Mouse (Mus musculus) embryonic facial prominence, embryonic 15.5 days (tissue): ENCODE data around the gene Sucnr1. TPM values are rescaled to one million over a fixed set of nuclear protein-coding genes. Genes with fewer than 3 reads are reported as not detected.

ENCODE experiments used
- ATAC-seq: fragments of 200-750 bp; cut with Nextera tagmentation; 2 replicates; pipeline ENCODE4 v1.8.0; 2017; ENCODE audit warnings: low read depth, moderate TSS enrichment; ENCODE audit not compliant: insufficient number of reproducible peaks, low FRiP score, low TSS enrichment
- H3K27ac ChIP-seq: fragments of 300-500 bp; sonication (generic); replicated peaks from 2 replicates; pipeline ENCODE4 v1.5.1; 2015; ENCODE audit warnings: mild to moderate bottlenecking, inconsistent platforms
- H3K27me3 ChIP-seq: fragments of 300-500 bp; sonication (generic); 2 replicates; pipeline ENCODE4 v1.6.1; 2015; ENCODE audit warnings: inconsistent platforms
- H3K36me3 ChIP-seq: fragments of 300-500 bp; sonication (generic); 2 replicates; pipeline ENCODE4 v1.6.1; 2015; ENCODE audit warnings: mild to moderate bottlenecking, inconsistent platforms
- H3K4me1 ChIP-seq: fragments of 300-500 bp; sonication (generic); 2 replicates; pipeline ENCODE4 v1.6.1; 2015; ENCODE audit warnings: inconsistent platforms
- H3K4me2 ChIP-seq: fragments of 300-500 bp; sonication (generic); replicated peaks from 2 replicates; pipeline ENCODE4 v1.6.1; 2015; ENCODE audit warnings: mild to moderate bottlenecking, inconsistent platforms
- H3K4me3 ChIP-seq: fragments of 300-500 bp; sonication (generic); replicated peaks from 2 replicates; pipeline ENCODE4 v1.5.1; 2015; ENCODE audit warnings: mild to moderate bottlenecking, inconsistent platforms
- H3K9ac ChIP-seq: fragments of 300-500 bp; sonication (generic); 2 replicates; pipeline ENCODE4 v1.6.1; 2015; ENCODE audit warnings: inconsistent platforms
- H3K9me3 ChIP-seq: fragments of 300-500 bp; sonication (generic); replicated peaks from 2 replicates; pipeline ENCODE4 v1.6.1; 2016; ENCODE audit warnings: inconsistent platforms
- WGBS: fragments of 180-500 bp; shearing (Covaris S2); methylation state at CpG from one replicate; pipeline ENCODE4 v1.1.7; 2015; 5-methylcytosine and 5-hydroxymethylcytosine counted together
- polyA plus RNA-seq: library from polyadenylated mRNA; unstranded; fragments of >200 nt; fragmentation: Nextera tagmentation; extraction: Ambion mirVana; gene quantifications from 2 replicates; pipeline ENCODE4 v1.2.1, GENCODE M21; 2015

Sucnr1 gene
- polyA plus RNA-seq, 1 experiment from 2014 or later, result 1.0 TPM

GRCm38 (mm10) chr3:60114571-60114970 is 32.9 kb downstream of the Sucnr1 start:
- H3K9ac ChIP-seq, result no peak overlapping the region
- no peak overlapping the region for H3K4me2 ChIP-seq
- no peak for ATAC-seq
- no peaks in the 10 kb centered on the region for H3K36me3 ChIP-seq
- H3K4me3 ChIP-seq, result no peak overlapping the region
- no peaks in the 10 kb centered on the region for H3K4me1 ChIP-seq
- H3K27me3 ChIP-seq, result no peaks in the 10 kb centered on the region
- H3K27ac ChIP-seq, result no peak overlapping the region
- no peaks in the 10 kb centered on the region for H3K9me3 ChIP-seq
- WGBS, result 64% methylated on average over 2 of the region's 2 CpGs

- no peak overlapping the region for H3K27ac ChIP-seq
- 83% methylated on average over 3 of the region's 3 CpGs for WGBS
- peaks cover 4% of the 10 kb centered on the region; the same call in 1 of the 2 replicates for H3K4me1 ChIP-seq
These were observed 39.8 kb downstream of the Sucnr1 start for GRCm38 (mm10) chr3:60121449-60121848.

GRCm38 (mm10) chr3:60123859-60124794 is 42.5 kb downstream of the Sucnr1 start:
- no peak overlapping the region for H3K9ac ChIP-seq
- WGBS, result 24% methylated on average over 9 of the region's 9 CpGs
- peak overlapping the region; percentile 58 for H3K27ac ChIP-seq
- H3K9me3 ChIP-seq, result no peaks in the 10 kb centered on the region
- peaks cover 8% of the 10 kb centered on the region; the same call in 1 of the 2 replicates for H3K4me1 ChIP-seq
- H3K4me3 ChIP-seq, result no peak overlapping the region
- no peak overlapping the region for H3K4me2 ChIP-seq
- ATAC-seq, result 0 out of 2 replicates have a peak, but pooled peaks have one; percentile 29
- H3K27me3 ChIP-seq, result no peaks in the 10 kb centered on the region
- H3K36me3 ChIP-seq, result no peaks in the 10 kb centered on the region

More at GRCm38 (mm10) chr3:60121449-60121848, 39.8 kb downstream of the Sucnr1 start:
- Histone ChIP-seq H3K36me3 (no peaks in the 10 kb centered on the region), H3K4me2 (no peak overlapping the region), H3K9me3 (no peaks in the 10 kb centered on the region), H3K4me3 (no peak overlapping the region), H3K27me3 (no peaks in the 10 kb centered on the region), H3K9ac (no peak overlapping the region)
- ATAC-seq, result no peak

- Histone ChIP-seq H3K27ac (no peak overlapping the region), H3K4me1 (peaks cover 8% of the 10 kb centered on the region; the same call in 1 of the 2 replicates), H3K9me3 (no peaks in the 10 kb centered on the region), H3K36me3 (no peaks in the 10 kb centered on the region), H3K4me3 (no peak overlapping the region), H3K9ac (no peak overlapping the region), H3K4me2 (no peak overlapping the region), H3K27me3 (no peaks in the 10 kb centered on the region)
- 88% methylated on average over 2 of the region's 2 CpGs for WGBS
- ATAC-seq, result no peak
These were observed 44.9 kb downstream of the Sucnr1 start for GRCm38 (mm10) chr3:60126564-60126963.

- H3K9ac ChIP-seq, result no peak overlapping the region
- H3K36me3 ChIP-seq, result no peaks in the 10 kb centered on the region
- H3K9me3 ChIP-seq, result no peaks in the 10 kb centered on the region
- H3K27ac ChIP-seq, result no peak overlapping the region
- no peak overlapping the region for H3K4me3 ChIP-seq
- peaks cover 8% of the 10 kb centered on the region; the same call in 1 of the 2 replicates for H3K4me1 ChIP-seq
- no peak for ATAC-seq
- 64% methylated on average over 2 of the region's 2 CpGs for WGBS
- H3K4me2 ChIP-seq, result no peak overlapping the region
- no peaks in the 10 kb centered on the region for H3K27me3 ChIP-seq
These were observed 46.6 kb downstream of the Sucnr1 start for GRCm38 (mm10) chr3:60128282-60128681.

GRCm38 (mm10) chr3:60135801-60136200 is 54.1 kb downstream of the Sucnr1 start:
- 12% methylated on average over 2 of the region's 2 CpGs for WGBS
- peak; percentile 57; the same call in 1 of the 2 replicates for ATAC-seq
- H3K4me1 ChIP-seq, result peaks cover 8% of the 10 kb centered on the region; the same call in 1 of the 2 replicates
- no peaks in the 10 kb centered on the region for H3K36me3 ChIP-seq
- no peak overlapping the region for H3K4me2 ChIP-seq
- no peak overlapping the region for H3K9ac ChIP-seq
- no peaks in the 10 kb centered on the region for H3K27me3 ChIP-seq
- H3K27ac ChIP-seq, result peak overlapping the region; percentile 85
- H3K4me3 ChIP-seq, result no peak overlapping the region
- H3K9me3 ChIP-seq, result no peaks in the 10 kb centered on the region

Other genes starting within 250 kb of the Sucnr1 start
- gene Gm8298, start 220.8 kb upstream of the Sucnr1 start, polyA plus RNA-seq, result not detected in 2 replicates
- 2.8 and 3.1 TPM in 2 replicates for gene C130079G13Rik, start 156.7 kb upstream of the Sucnr1 start, polyA plus RNA-seq
- gene Aadacl2, start 75.1 kb upstream of the Sucnr1 start, polyA plus RNA-seq, result 3.5 and 3.6 TPM in 2 replicates
- 0.95 and 0.99 TPM in 2 replicates for gene Aadac, start 56.2 kb upstream of the Sucnr1 start, polyA plus RNA-seq